Mouse (Mus musculus): ENCODE data around the gene Foxp1. TPM values are rescaled to one million over a fixed set of nuclear protein-coding genes. Genes with fewer than 3 reads are reported as not detected.
A peak's percentile ranks its signal among the peaks of the same experiment; 100 is the strongest.

Gene Foxp1
- polyA plus RNA-seq, 1 experiment from 2014 or later, result 45.3 TPM

DNA sequence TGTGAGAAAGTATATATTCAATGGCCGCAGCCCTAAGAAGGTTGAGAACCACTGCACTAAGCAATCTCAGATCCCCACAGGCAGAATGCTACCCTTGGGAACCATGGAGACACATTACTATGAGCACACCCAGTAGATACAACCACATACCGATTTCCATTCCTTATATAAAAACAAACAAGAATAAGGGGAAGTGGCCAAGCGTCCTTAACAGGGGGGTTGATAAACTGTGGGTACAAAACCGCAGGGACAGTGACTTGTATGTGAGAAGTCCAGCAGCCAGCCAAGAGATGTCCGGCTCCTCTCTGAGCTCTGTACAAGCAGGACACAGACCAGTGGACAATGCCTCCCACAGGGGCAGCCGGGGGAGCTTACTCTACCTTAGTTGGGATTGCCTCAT, 563.2 kb downstream of the Foxp1 start:
- Histone ChIP-seq H3K9ac (ENCODE audit: low read depth, low read length) (no peak overlapping the region), H3K4me1 (replicated peaks; ENCODE audit: control insufficient read depth, insufficient read depth, low read length) (no peaks in the 10 kb centered on the region), H3K4me3 (ENCODE audit: low read depth, low read length) (no peak overlapping the region), H3K27ac (ENCODE audit: low read depth, low read length) (no peak overlapping the region), H3K4me2 (replicated peaks; ENCODE audit: low read depth) (no peak overlapping the region), H3K36me3 (ENCODE audit: control insufficient read depth, insufficient read depth) (peaks cover 8% of the 10 kb centered on the region; the same call in 1 of the 2 replicates), H3K9me3 (ENCODE audit: control insufficient read depth) (no peaks in the 10 kb centered on the region), H3K27me3 (replicated peaks; ENCODE audit: control insufficient read depth, insufficient read depth, low read length) (no peaks in the 10 kb centered on the region)
- 77% methylated on average over 6 of the region's 6 CpGs for WGBS
- no peak for ATAC-seq
- TF ChIP-seq CTCF (IDR thresholded peaks at IDR 0.05; ENCODE audit: low read depth), result no peak

DNA sequence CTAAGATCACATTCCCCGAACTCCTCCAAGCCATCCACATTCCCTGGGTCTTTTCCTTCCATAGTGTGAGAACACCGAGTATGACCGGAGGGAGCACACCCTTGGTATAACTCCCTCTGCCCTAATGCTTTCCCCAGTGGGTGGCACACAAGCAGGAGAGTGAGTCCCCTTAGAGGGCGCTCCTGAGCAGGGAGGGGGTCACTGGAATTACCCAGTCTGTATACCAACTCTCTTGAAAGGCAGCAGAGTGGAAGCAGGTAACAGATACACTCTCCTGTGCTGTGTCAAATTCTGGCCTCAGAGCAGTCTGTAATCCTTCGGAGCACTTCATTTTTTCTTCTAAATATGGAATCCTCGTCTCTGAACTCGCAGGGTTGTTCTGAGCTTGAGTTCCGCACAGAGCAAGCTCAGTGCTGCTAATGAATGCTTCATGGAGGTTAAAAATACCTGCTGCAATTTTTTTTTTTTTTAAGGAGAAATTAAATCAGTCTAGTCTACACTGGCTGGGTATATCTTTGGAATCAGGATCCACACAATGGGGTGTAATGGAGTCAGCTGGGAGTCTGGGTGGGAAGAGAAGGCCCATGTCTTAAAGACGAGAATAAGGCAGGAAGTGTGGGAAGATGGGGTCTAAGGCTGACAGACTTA, 565.9 kb downstream of the Foxp1 start:
- Histone ChIP-seq H3K9ac (ENCODE audit: low read depth, low read length) (no peak overlapping the region), H3K4me2 (replicated peaks; ENCODE audit: low read depth) (no peak overlapping the region), H3K27ac (ENCODE audit: low read depth, low read length) (no peak overlapping the region), H3K9me3 (ENCODE audit: control insufficient read depth) (no peaks in the 10 kb centered on the region), H3K4me3 (ENCODE audit: low read depth, low read length) (no peak overlapping the region), H3K27me3 (replicated peaks; ENCODE audit: control insufficient read depth, insufficient read depth, low read length) (no peaks in the 10 kb centered on the region), H3K4me1 (replicated peaks; ENCODE audit: control insufficient read depth, insufficient read depth, low read length) (no peaks in the 10 kb centered on the region), H3K36me3 (ENCODE audit: control insufficient read depth, insufficient read depth) (peaks cover 14% of the 10 kb centered on the region)
- 78% methylated on average over 9 of the region's 9 CpGs for WGBS
- no peak for ATAC-seq
- TF ChIP-seq CTCF (IDR thresholded peaks at IDR 0.05; ENCODE audit: low read depth), result peak; percentile 56

DNA sequence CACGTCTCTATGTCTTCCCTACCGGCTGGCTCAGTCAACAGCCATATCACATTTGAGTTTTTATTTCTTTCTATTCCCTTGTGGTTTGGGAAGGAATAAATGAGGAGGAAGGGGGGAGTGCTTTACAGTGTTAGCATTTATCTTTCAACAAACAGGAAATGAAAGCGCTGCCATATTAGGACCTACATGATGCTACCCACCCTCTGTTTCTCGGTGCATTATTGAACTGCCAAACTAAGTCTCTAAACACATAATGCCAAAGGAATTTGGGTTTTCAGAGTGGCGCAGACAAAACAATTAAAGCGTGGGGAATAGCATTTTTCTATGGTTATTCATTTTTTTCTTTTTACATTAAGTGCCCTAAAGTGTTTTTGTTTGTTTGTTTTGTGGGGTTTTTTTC, 566.8 kb downstream of the Foxp1 start:
- H3K9ac ChIP-seq (ENCODE audit: low read depth, low read length), result no peak overlapping the region
- H3K36me3 ChIP-seq (ENCODE audit: control insufficient read depth, insufficient read depth), result peaks cover 14% of the 10 kb centered on the region
- H3K4me3 ChIP-seq (ENCODE audit: low read depth, low read length), result no peak overlapping the region
- TF ChIP-seq CTCF (IDR thresholded peaks at IDR 0.05; ENCODE audit: low read depth), result no peak
- 0 out of 2 replicates have a peak, but pooled peaks cover 3% of the 10 kb centered on the region for H3K4me1 ChIP-seq (replicated peaks; ENCODE audit: control insufficient read depth, insufficient read depth, low read length)
- no peak overlapping the region for H3K27ac ChIP-seq (ENCODE audit: low read depth, low read length)
- H3K9me3 ChIP-seq (ENCODE audit: control insufficient read depth), result no peaks in the 10 kb centered on the region
- 73% methylated on average over 6 of the region's 6 CpGs for WGBS
- H3K27me3 ChIP-seq (replicated peaks; ENCODE audit: control insufficient read depth, insufficient read depth, low read length), result no peaks in the 10 kb centered on the region
- ATAC-seq, result no peak
- H3K4me2 ChIP-seq (replicated peaks; ENCODE audit: low read depth), result no peak overlapping the region

- no peak for TF ChIP-seq CTCF (IDR thresholded peaks at IDR 0.05; ENCODE audit: low read depth)
- peaks cover 14% of the 10 kb centered on the region for H3K36me3 ChIP-seq (ENCODE audit: control insufficient read depth, insufficient read depth)
- no peak overlapping the region for H3K4me2 ChIP-seq (replicated peaks; ENCODE audit: low read depth)
- WGBS, result 90% methylated on average over 5 of the region's 5 CpGs
- no peak overlapping the region for H3K9ac ChIP-seq (ENCODE audit: low read depth, low read length)
- no peak overlapping the region for H3K27ac ChIP-seq (ENCODE audit: low read depth, low read length)
- 0 out of 2 replicates have a peak, but pooled peaks cover 7% of the 10 kb centered on the region for H3K4me1 ChIP-seq (replicated peaks; ENCODE audit: control insufficient read depth, insufficient read depth, low read length)
- ATAC-seq, result no peak
- H3K27me3 ChIP-seq (replicated peaks; ENCODE audit: control insufficient read depth, insufficient read depth, low read length), result no peaks in the 10 kb centered on the region
- no peaks in the 10 kb centered on the region for H3K9me3 ChIP-seq (ENCODE audit: control insufficient read depth)
- H3K4me3 ChIP-seq (ENCODE audit: low read depth, low read length), result no peak overlapping the region
Observed at GRCm38 (mm10) chr6:98954439-98954838, 568.1 kb downstream of the Foxp1 start.

DNA sequence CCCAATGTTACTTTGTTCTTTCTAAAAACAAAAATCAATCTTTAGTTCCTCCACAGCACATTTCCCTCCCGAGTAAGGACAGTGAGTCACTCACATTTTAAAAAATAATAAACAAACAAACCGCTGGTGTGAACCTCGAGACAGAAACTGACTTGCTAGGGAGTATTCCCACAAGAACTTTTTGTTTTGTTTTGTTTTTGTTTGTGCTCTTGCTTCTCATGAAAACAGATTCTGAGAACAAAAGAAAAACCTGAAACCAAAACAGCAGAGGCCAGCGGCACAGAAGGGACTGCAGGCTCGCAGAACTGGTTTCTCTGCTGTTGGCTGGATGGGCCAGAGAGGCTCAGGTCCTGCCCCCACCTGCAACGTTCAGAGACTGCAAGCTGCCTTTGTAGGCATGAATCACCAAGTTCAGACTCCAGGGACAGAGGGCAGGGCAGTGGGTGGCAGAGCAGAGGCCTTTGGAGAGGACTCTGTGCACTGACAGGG, 572.8 kb downstream of the Foxp1 start:
- peak; percentile 49 for TF ChIP-seq CTCF (IDR thresholded peaks at IDR 0.05; ENCODE audit: low read depth)
- no peak overlapping the region for H3K9ac ChIP-seq (ENCODE audit: low read depth, low read length)

DNA sequence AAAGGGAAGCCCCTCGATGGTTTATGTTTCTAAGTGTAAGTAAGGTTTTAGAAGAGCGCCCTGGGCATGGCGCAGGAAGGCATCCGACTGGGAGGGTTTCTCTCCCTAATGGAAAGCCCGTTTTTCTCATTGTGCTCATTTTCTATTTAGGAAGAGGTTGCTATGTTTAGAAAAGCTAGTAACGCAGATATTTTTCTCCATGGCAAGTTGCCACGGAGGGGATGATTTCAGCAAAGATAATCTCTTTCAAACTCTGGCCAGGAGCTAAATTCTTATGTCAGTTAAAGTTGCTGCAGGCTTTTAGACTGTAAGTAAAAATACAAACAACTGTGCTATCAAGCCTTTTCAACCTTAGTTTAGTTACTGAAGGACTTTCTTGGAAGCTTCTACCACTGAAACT, 573.2 kb downstream of the Foxp1 start:
- H3K36me3 ChIP-seq (ENCODE audit: control insufficient read depth, insufficient read depth), result peaks cover 26% of the 10 kb centered on the region
- H3K27me3 ChIP-seq (replicated peaks; ENCODE audit: control insufficient read depth, insufficient read depth, low read length), result no peaks in the 10 kb centered on the region
- H3K9me3 ChIP-seq (ENCODE audit: control insufficient read depth), result no peaks in the 10 kb centered on the region
- H3K4me2 ChIP-seq (replicated peaks; ENCODE audit: low read depth), result no peak overlapping the region
- no peak for ATAC-seq
- H3K9ac ChIP-seq (ENCODE audit: low read depth, low read length), result no peak overlapping the region
- H3K27ac ChIP-seq (ENCODE audit: low read depth, low read length), result 0 out of 2 replicates have a peak overlapping the region, but pooled peaks have one; percentile 50
- WGBS, result 50% methylated on average over 7 of the region's 7 CpGs
- 0 out of 2 replicates have a peak, but pooled peaks cover 7% of the 10 kb centered on the region for H3K4me1 ChIP-seq (replicated peaks; ENCODE audit: control insufficient read depth, insufficient read depth, low read length)
- H3K4me3 ChIP-seq (ENCODE audit: low read depth, low read length), result no peak overlapping the region
- no peak for TF ChIP-seq CTCF (IDR thresholded peaks at IDR 0.05; ENCODE audit: low read depth)

More for the DNA sequence above, 572.8 kb downstream of the Foxp1 start:
- WGBS, result 11% methylated on average over 6 of the region's 6 CpGs
- peaks cover 24% of the 10 kb centered on the region for H3K36me3 ChIP-seq (ENCODE audit: control insufficient read depth, insufficient read depth)
- no peak overlapping the region for H3K4me3 ChIP-seq (ENCODE audit: low read depth, low read length)
- H3K4me2 ChIP-seq (replicated peaks; ENCODE audit: low read depth), result peak overlapping the region; percentile 28
- H3K27ac ChIP-seq (ENCODE audit: low read depth, low read length), result peak overlapping the region; percentile 50
- H3K4me1 ChIP-seq (replicated peaks; ENCODE audit: control insufficient read depth, insufficient read depth, low read length), result 0 out of 2 replicates have a peak, but pooled peaks cover 7% of the 10 kb centered on the region
- peak; percentile 90 for ATAC-seq
- no peaks in the 10 kb centered on the region for H3K27me3 ChIP-seq (replicated peaks; ENCODE audit: control insufficient read depth, insufficient read depth, low read length)
- no peaks in the 10 kb centered on the region for H3K9me3 ChIP-seq (ENCODE audit: control insufficient read depth)

All from intestine, postnatal 0 days (tissue).